Mouse (Mus musculus) Muller cell, postnatal 12 days (primary cell): ENCODE results near the gene Kcna7.

Experiments used
- DNase-seq: peaks from one replicate; pipeline ENCODE4 v3.0.0-alpha.2; 2015; ENCODE audit errors: inconsistent ontology term

The Kcna7 gene

DNA sequence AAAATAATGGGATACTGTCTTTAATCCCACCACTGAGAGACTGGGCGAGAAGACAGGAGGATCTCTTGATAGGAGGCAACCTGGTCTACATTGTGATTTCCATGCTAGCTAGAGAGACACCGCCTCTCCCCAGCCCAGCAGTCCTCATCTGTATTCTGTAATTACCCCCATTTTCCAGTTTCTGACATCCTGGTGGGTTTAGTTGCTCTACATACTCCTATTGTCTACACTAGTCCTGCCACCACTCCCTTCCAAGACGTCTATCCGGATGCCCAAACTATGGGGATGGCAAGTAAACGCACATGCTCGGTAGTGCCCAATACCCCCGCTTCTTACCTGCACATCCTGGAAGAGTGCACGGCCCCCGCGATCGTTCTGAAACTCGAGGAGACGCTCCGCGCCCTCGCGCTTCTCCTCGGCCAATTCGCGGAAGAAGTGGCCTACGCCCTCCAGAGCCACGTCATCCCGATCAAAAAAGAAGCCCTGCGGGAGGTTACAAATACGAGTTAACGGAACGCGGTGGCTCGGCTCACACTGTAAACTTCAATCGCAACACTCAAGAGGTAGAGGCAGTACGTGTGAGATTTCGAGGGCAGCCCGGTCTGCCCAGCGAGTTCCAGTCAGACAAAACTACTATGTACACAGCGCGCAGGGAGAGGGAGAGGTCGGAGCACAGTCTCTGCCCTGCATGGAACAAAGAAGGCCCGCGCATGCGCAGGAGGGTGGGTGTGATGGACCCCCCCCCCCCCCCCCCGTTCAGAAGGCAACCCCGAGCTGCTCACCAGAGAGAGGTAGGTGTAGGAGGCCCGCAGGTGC, 53.5 kb downstream of the Kcna7 start:
- DNase-seq, result peak; percentile 91
